Mouse (Mus musculus) brain, embryonic 14.5 days (tissue): Measurements from ENCODE around the gene Orc2.

Source experiments
- CTCF ChIP-seq: fragments of 200-500 bp; IDR thresholded peaks from 2 replicates; pipeline ENCODE4 v1.5.1; 2012; ENCODE audit warnings: inconsistent platforms, mild to moderate bottlenecking, moderate library complexity, borderline replicate concordance; ENCODE audit not compliant: insufficient read depth, insufficient read length; ENCODE audit errors: extremely low read depth
- POLR2A ChIP-seq: fragments of 200-500 bp; IDR thresholded peaks from 2 replicates; pipeline ENCODE4 v1.6.1; 2012; ENCODE audit warnings: mild to moderate bottlenecking, inconsistent platforms, borderline replicate concordance; ENCODE audit not compliant: poor library complexity, insufficient read depth, insufficient read length, severe bottlenecking; ENCODE audit errors: extremely low read depth

DNA sequence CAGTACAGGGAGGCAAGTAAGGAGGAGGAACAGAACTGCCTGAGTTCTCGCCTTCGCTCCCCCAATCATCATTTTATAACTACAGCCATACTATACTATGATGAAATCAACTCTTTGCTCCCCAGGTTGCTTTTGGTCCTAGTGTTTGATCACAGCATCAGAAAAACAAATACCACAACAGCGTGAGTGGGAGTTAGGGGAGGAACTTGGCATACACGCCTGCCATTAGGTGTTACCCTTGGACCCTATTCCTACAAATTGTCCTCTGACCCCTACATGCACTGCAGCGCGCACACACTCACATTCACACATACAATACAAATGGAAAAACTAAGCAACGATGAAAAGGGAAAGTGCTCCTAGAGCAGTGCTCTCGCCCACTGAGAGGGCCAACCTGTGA lies 29.2 kb downstream of the Orc2 start:
- TF ChIP-seq POLR2A, result no peak
- no peak for TF ChIP-seq CTCF
